Mouse (Mus musculus) kidney, embryonic 15.5 days (tissue): ENCODE measurements around the gene Opcml. TPM values are rescaled to one million over a fixed set of nuclear protein-coding genes. Genes with fewer than 3 reads are reported as not detected.
A peak's percentile ranks its signal among the peaks of the same experiment; 100 is the strongest.

ENCODE experiments used
- ATAC-seq: fragments of 200-750 bp; cut with Nextera tagmentation; replicated peaks from 2 replicates; pipeline ENCODE4 v1.8.0; 2017; ENCODE audit warnings: moderate TSS enrichment; ENCODE audit not compliant: low FRiP score
- H3K27ac ChIP-seq: fragments of 300-500 bp; sonication (generic); 2 replicates; pipeline ENCODE4 v1.5.1; 2015; ENCODE audit warnings: mild to moderate bottlenecking, inconsistent platforms
- H3K27me3 ChIP-seq: fragments of 300-500 bp; sonication (generic); 2 replicates; pipeline ENCODE4 v1.6.1; 2015; ENCODE audit warnings: inconsistent platforms
- H3K36me3 ChIP-seq: fragments of 300-500 bp; sonication (generic); 2 replicates; pipeline ENCODE4 v1.6.1; 2015; ENCODE audit warnings: inconsistent platforms
- H3K4me1 ChIP-seq: fragments of 300-500 bp; sonication (generic); 2 replicates; pipeline ENCODE4 v1.6.1; 2015; ENCODE audit warnings: inconsistent platforms
- H3K4me2 ChIP-seq: fragments of 300-500 bp; sonication (generic); 2 replicates; pipeline ENCODE4 v1.6.1; 2015; ENCODE audit warnings: moderate library complexity, mild to moderate bottlenecking, inconsistent platforms
- H3K4me3 ChIP-seq: fragments of 300-500 bp; sonication (generic); replicated peaks from 2 replicates; pipeline ENCODE4 v1.5.1; 2015; ENCODE audit warnings: mild to moderate bottlenecking, inconsistent platforms
- H3K9ac ChIP-seq: fragments of 300-500 bp; sonication (generic); 2 replicates; pipeline ENCODE4 v1.6.1; 2015; ENCODE audit warnings: mild to moderate bottlenecking, inconsistent platforms
- H3K9me3 ChIP-seq: fragments of 300-500 bp; sonication (generic); replicated peaks from 2 replicates; pipeline ENCODE4 v1.6.1; 2016; ENCODE audit warnings: inconsistent platforms
- WGBS: fragments of 180-500 bp; shearing (Covaris S2); methylation state at CpG from one replicate; pipeline ENCODE4 v1.1.7; 2015; ENCODE audit warnings: mixed read lengths; 5-methylcytosine and 5-hydroxymethylcytosine counted together
- polyA plus RNA-seq: library from polyadenylated mRNA; unstranded; fragments of >200 nt; fragmentation: Nextera tagmentation; extraction: Ambion mirVana; gene quantifications from 2 replicates; pipeline ENCODE4 v1.2.1, GENCODE M21; 2015

Opcml gene
- polyA plus RNA-seq, 1 experiment from 2014 or later, result 1.5 TPM

DNA sequence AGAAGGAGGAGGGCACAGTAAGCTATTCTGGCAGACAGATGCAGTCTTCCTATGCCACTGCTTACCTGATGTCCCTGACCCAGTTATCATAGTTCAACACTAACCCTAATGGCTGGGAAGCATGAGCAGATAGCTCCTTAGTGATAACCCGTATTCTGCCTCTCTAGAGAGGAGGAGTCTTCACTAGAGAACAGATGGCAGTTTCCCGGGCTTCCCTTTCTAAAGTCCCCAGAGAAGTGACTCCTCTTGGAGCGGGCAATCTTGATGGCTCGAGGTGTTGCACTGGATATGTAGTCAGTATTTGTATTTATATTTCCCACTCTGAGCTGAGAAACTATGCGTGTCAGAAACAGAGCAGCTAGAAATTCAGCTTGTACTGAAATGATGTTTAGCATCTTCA is 1031.9 kb downstream of the Opcml start:
- Histone ChIP-seq H3K4me1 (no peaks in the 10 kb centered on the region), H3K4me3 (no peak overlapping the region), H3K36me3 (no peaks in the 10 kb centered on the region), H3K27me3 (no peaks in the 10 kb centered on the region), H3K9ac (no peak overlapping the region), H3K9me3 (no peaks in the 10 kb centered on the region), H3K27ac (no peak overlapping the region), H3K4me2 (no peak overlapping the region)
- WGBS, result 76% methylated on average over 5 of the region's 5 CpGs
- no peak for ATAC-seq

GRCm38 (mm10) chr9:28825821-28826220 is 1035.2 kb downstream of the Opcml start:
- no peaks in the 10 kb centered on the region for H3K36me3 ChIP-seq
- H3K4me2 ChIP-seq, result no peak overlapping the region
- no peak overlapping the region for H3K9ac ChIP-seq
- no peak overlapping the region for H3K27ac ChIP-seq
- WGBS, result 83% methylated on average over 2 of the region's 2 CpGs
- ATAC-seq, result no peak
- H3K9me3 ChIP-seq, result no peaks in the 10 kb centered on the region
- H3K4me3 ChIP-seq, result no peak overlapping the region
- no peaks in the 10 kb centered on the region for H3K27me3 ChIP-seq
- H3K4me1 ChIP-seq, result no peaks in the 10 kb centered on the region

GRCm38 (mm10) chr9:28845961-28846570 is 1055.5 kb downstream of the Opcml start:
- Histone ChIP-seq H3K27ac (no peak overlapping the region), H3K27me3 (no peaks in the 10 kb centered on the region), H3K4me1 (no peaks in the 10 kb centered on the region), H3K9ac (no peak overlapping the region), H3K9me3 (no peaks in the 10 kb centered on the region), H3K36me3 (no peaks in the 10 kb centered on the region), H3K4me2 (no peak overlapping the region), H3K4me3 (no peak overlapping the region)
- no peak for ATAC-seq
- 49% methylated on average over 2 of the region's 2 CpGs for WGBS

- Histone ChIP-seq H3K27me3 (no peaks in the 10 kb centered on the region), H3K4me2 (no peak overlapping the region), H3K36me3 (no peaks in the 10 kb centered on the region), H3K9ac (no peak overlapping the region), H3K4me1 (no peaks in the 10 kb centered on the region), H3K27ac (no peak overlapping the region), H3K4me3 (no peak overlapping the region), H3K9me3 (no peaks in the 10 kb centered on the region)
- ATAC-seq, result no peak
- WGBS, result 51% methylated on average over 7 of the region's 7 CpGs
These were observed 1065.3 kb downstream of the Opcml start for GRCm38 (mm10) chr9:28855826-28856225.

DNA sequence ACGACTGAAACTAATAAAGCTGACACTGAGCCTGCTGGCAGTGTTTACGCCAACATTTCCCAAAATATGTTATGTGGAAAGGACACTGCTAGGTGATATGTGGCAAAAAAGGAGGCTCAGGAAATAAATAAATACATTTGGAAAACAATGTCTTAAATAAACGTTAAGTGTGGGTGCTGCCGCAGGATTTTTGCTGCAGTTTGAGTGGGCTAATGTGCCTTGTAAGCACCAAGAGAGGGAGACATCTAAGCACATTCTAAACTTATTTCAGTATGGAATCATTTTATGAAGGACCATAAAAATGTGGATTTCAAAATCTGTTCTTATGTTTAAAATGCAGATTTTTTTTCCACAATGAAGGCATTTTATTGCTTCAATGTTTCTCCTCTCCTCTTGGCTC is 1071.4 kb downstream of the Opcml start:
- Histone ChIP-seq H3K4me1 (no peaks in the 10 kb centered on the region), H3K27ac (no peak overlapping the region), H3K9me3 (no peaks in the 10 kb centered on the region), H3K4me2 (no peak overlapping the region), H3K9ac (no peak overlapping the region), H3K4me3 (no peak overlapping the region), H3K36me3 (no peaks in the 10 kb centered on the region), H3K27me3 (no peaks in the 10 kb centered on the region)
- WGBS, result 80% methylated on average over 4 of the region's 4 CpGs
- ATAC-seq, result no peak

DNA sequence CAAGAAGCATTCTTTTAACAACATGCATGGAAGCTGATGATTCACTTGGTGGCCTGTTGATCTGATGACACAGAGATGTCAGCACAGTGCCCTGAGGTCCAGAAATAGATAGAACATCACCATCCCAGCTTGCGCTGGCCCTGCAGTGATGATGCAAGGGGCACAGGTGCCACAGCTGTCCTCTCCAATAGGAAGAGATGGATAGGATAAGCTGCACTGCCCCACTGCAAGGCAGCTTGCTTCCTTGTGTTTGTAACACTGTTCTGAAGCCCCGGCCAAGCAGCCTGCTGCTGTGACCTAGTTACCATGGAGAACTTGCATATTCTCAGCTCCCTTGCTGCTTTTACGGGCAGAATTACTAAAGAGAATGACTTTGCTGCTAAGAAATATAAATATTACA is 1076.7 kb downstream of the Opcml start:
- ATAC-seq, result no peak

DNA sequence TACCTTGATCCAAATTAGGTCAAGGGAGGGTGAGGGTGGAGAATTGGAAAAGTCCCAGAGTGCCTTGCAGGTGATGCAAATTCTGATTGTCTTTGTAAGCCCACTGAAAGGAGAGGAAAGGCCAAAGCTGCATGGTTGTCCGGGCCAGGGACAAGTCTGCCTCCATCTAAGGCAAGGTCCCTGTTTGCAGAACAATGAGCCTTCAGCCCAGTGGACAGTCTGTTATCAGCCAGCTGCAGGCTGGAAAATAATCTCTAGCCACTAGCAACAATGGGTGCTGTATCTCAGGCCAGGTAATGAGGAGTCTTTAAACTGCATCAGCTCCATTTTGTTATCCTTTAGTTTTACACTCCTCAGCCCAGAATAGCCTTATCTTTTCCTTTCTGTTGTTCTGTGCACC is 1079.9 kb downstream of the Opcml start:
- Histone ChIP-seq H3K36me3 (no peaks in the 10 kb centered on the region), H3K9me3 (no peaks in the 10 kb centered on the region), H3K4me1 (no peaks in the 10 kb centered on the region), H3K4me3 (no peak overlapping the region), H3K27ac (no peak overlapping the region), H3K9ac (no peak overlapping the region), H3K4me2 (no peak overlapping the region), H3K27me3 (no peaks in the 10 kb centered on the region)
- WGBS, result 75% methylated on average over 1 of the region's 1 CpGs
- no peak for ATAC-seq

More for the DNA sequence above, 1076.7 kb downstream of the Opcml start:
- H3K4me3 ChIP-seq, result no peak overlapping the region
- H3K36me3 ChIP-seq, result no peaks in the 10 kb centered on the region
- no peak overlapping the region for H3K27ac ChIP-seq
- 83% methylated on average over 3 of the region's 3 CpGs for WGBS
- no peak overlapping the region for H3K4me2 ChIP-seq
- H3K9ac ChIP-seq, result no peak overlapping the region
- H3K4me1 ChIP-seq, result no peaks in the 10 kb centered on the region
- H3K9me3 ChIP-seq, result no peaks in the 10 kb centered on the region
- no peaks in the 10 kb centered on the region for H3K27me3 ChIP-seq

- Histone ChIP-seq H3K9me3 (no peaks in the 10 kb centered on the region), H3K36me3 (no peaks in the 10 kb centered on the region), H3K4me3 (no peak overlapping the region), H3K27ac (no peak overlapping the region), H3K4me2 (no peak overlapping the region), H3K9ac (no peak overlapping the region), H3K27me3 (0 out of 2 replicates have a peak, but pooled peaks cover 3% of the 10 kb centered on the region), H3K4me1 (no peaks in the 10 kb centered on the region)
- no peak for ATAC-seq
- 64% methylated on average over 1 of the region's 1 CpGs for WGBS
These were observed 1092.0 kb downstream of the Opcml start for GRCm38 (mm10) chr9:28882566-28882965.

DNA sequence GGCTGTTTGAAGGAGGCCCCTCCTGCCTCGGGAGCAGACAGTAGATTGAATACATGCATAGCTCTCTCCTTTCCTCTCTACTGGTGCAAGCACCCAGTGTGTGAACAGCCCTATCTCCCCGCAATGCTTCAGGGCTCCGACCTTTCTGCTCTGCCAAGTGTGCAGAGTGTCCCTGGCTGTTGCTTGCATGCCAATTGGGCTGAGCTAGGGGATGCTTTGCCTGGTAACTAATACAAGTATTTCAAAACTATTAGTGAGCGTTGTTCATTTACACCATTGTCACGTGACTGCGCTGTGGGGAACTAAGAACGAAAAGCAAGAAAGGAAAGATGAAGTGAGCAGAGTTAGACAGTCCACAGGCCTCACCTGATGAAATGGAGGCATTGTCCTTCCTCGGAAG is 1101.0 kb downstream of the Opcml start:
- Histone ChIP-seq H3K9ac (no peak overlapping the region), H3K4me3 (no peak overlapping the region), H3K36me3 (no peaks in the 10 kb centered on the region), H3K4me2 (no peak overlapping the region), H3K9me3 (no peaks in the 10 kb centered on the region), H3K27me3 (0 out of 2 replicates have a peak, but pooled peaks cover 9% of the 10 kb centered on the region), H3K27ac (no peak overlapping the region), H3K4me1 (no peaks in the 10 kb centered on the region)
- ATAC-seq, result no peak
- 87% methylated on average over 8 of the region's 8 CpGs for WGBS

DNA sequence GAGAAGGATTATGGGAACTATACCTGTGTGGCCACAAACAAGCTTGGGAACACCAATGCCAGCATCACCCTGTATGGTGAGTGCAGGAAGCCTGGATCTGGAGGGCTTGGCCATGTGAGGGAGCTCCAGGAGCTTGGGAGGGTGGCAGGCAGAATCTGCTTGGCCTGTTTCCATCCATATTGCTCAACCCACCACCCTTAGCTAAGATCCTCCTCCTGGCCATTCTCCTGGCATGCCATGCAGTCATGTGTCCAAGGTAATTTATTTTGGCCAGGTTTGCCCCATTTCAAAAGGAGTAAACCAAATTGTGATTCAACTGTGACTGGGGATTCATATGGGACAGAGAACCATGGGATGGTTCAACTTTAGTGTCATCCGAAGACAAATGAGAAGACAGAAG is 1112.7 kb downstream of the Opcml start:
- Histone ChIP-seq H3K36me3 (no peaks in the 10 kb centered on the region), H3K4me3 (no peak overlapping the region), H3K4me2 (no peak overlapping the region), H3K4me1 (no peaks in the 10 kb centered on the region), H3K9ac (no peak overlapping the region), H3K9me3 (no peaks in the 10 kb centered on the region), H3K27me3 (no peaks in the 10 kb centered on the region), H3K27ac (no peak overlapping the region)
- ATAC-seq, result no peak
- WGBS, result 88% methylated on average over 1 of the region's 1 CpGs

DNA sequence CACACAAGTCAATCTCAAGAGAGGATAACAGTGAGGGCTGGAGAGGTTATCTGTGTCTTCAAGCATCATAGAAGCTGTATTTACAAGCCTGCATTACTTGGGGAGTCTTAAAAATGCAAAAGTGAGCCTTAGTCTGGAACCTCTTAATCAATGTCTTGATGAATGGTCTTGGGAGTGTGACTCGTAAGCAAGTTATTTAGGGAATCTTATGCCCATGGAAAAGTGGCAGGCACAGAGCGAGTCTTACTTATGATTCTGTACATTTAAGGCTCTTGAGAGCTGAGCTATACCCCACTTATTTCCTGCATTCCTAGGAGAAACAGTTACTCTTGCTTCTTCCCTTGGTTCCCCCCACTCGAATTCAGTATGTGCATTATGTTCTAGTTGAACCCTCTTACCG is 1119.2 kb downstream of the Opcml start:
- Histone ChIP-seq H3K27ac (no peak overlapping the region), H3K27me3 (no peaks in the 10 kb centered on the region), H3K4me3 (no peak overlapping the region), H3K36me3 (no peaks in the 10 kb centered on the region), H3K4me2 (no peak overlapping the region), H3K9ac (no peak overlapping the region), H3K4me1 (0 out of 2 replicates have a peak, but pooled peaks cover 3% of the 10 kb centered on the region), H3K9me3 (no peaks in the 10 kb centered on the region)
- WGBS, result 79% methylated on average over 4 of the region's 4 CpGs
- no peak for ATAC-seq

- Histone ChIP-seq H3K4me3 (no peak overlapping the region), H3K27me3 (no peaks in the 10 kb centered on the region), H3K4me1 (0 out of 2 replicates have a peak, but pooled peaks cover 3% of the 10 kb centered on the region), H3K9ac (no peak overlapping the region), H3K4me2 (no peak overlapping the region), H3K27ac (no peak overlapping the region), H3K36me3 (no peaks in the 10 kb centered on the region), H3K9me3 (no peaks in the 10 kb centered on the region)
- ATAC-seq, result peak; percentile 86
- 67% methylated on average over 13 of the region's 13 CpGs for WGBS
These were observed 1121.1 kb downstream of the Opcml start for GRCm38 (mm10) chr9:28911571-28912185.

DNA sequence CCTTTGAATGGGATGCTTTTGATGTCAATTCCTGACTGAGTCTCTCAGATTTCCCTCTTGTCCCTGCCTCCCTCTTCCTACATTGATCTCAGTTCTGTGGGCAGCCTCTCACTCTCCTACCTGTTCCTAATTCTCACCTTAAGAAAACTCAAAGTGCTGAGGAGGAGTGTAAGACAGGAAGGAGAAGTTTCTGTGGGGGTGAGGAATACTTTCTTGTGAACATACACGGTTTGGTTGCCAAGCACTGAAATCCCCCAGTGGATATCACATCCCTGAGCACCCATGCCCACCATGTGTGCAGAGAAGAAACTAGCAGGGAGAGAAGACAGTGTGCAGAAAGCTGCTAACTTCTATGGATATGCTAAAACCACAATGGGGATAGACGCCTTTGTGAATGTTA is 1141.5 kb downstream of the Opcml start:
- 84% methylated on average over 2 of the region's 2 CpGs for WGBS
- ATAC-seq, result no peak
- no peaks in the 10 kb centered on the region for H3K36me3 ChIP-seq
- no peaks in the 10 kb centered on the region for H3K4me1 ChIP-seq
- H3K4me3 ChIP-seq, result no peak overlapping the region
- H3K27me3 ChIP-seq, result no peaks in the 10 kb centered on the region
- H3K9me3 ChIP-seq, result no peaks in the 10 kb centered on the region
- no peak overlapping the region for H3K27ac ChIP-seq
- no peak overlapping the region for H3K9ac ChIP-seq
- H3K4me2 ChIP-seq, result no peak overlapping the region
